Mouse (Mus musculus) T-helper 17 cell (primary cell): ENCODE measurements around the gene Spsb3.

ENCODE experiments used
- in situ Hi-C, 2 experiments: fragments of 300-600 bp; cut with MboI, MseI; formaldehyde crosslinking; loops; 1 replicate in 1 of 2; 2 replicates in 1 of 2; pipeline ENCODE4 v1.15.1; 2025; ENCODE audit warnings: high pct_unique_total_duplicates in 2 of 2

Spsb3 gene

GRCm38 (mm10) chr17:24867914-24868313 is 18.5 kb upstream of the Spsb3 start:
- in situ Hi-C loops = no loop called here

GRCm38 (mm10) chr17:24873695-24874404 is 12.6 kb upstream of the Spsb3 start:
- in situ Hi-C loops = no loop called here

GRCm38 (mm10) chr17:24874405-24874745 is 12.1 kb upstream of the Spsb3 start:
- in situ Hi-C loops = no loop called here

GRCm38 (mm10) chr17:24874989-24875388 is 11.5 kb upstream of the Spsb3 start:
- in situ Hi-C loops = no loop called here

GRCm38 (mm10) chr17:24877336-24878116 is 8.9 kb upstream of the Spsb3 start:
- in situ Hi-C loops = no loop called here

- in situ Hi-C loops = no loop called here
These were observed 8.4 kb upstream of the Spsb3 start for GRCm38 (mm10) chr17:24878117-24878397.

GRCm38 (mm10) chr17:24878531-24878930 is 7.9 kb upstream of the Spsb3 start:
- in situ Hi-C loops = no loop called here

GRCm38 (mm10) chr17:24881738-24882440 is 4.6 kb upstream of the Spsb3 start:
- in situ Hi-C loops = loop anchor here in 1 of 2 experiments (5.0 to 10.0 kb wide), 2 partner anchors 40 to 137 kb away; partner anchors contain the start of gene Hagh

- in situ Hi-C loops = loop anchor here in 1 of 2 experiments (5.0 to 10.0 kb wide), 2 partner anchors 42 to 140 kb away; partner anchors contain the start of gene Hagh
These were observed 2.1 kb upstream of the Spsb3 start for GRCm38 (mm10) chr17:24884391-24884790.

GRCm38 (mm10) chr17:24885356-24886133 is 898 bp upstream of the Spsb3 start:
- in situ Hi-C loops = loop anchor here (5.0 to 10.0 kb wide), 2 partner anchors 141 to 148 kb away; partner anchors contain the start of gene Msrb1 (in 1 of the 2)

GRCm38 (mm10) chr17:24886932-24887271 is 459 bp downstream of the Spsb3 start:
- in situ Hi-C loops = loop anchor here (5.0 to 10.0 kb wide), 2 partner anchors 142 to 150 kb away; partner anchors contain the start of gene Msrb1 (in 1 of the 2)

GRCm38 (mm10) chr17:24887291-24888080 is 1.0 kb downstream of the Spsb3 start:
- in situ Hi-C loops = loop anchor here (5.0 to 10.0 kb wide), 2 partner anchors 143 to 150 kb away; partner anchors contain the start of gene Msrb1 (in 1 of the 2)

- in situ Hi-C loops = loop anchor here (5.0 to 10.0 kb wide), 2 partner anchors 144 to 152 kb away; partner anchors contain the start of gene Msrb1 (in 1 of the 2)
These were observed 2.4 kb downstream of the Spsb3 start for GRCm38 (mm10) chr17:24888862-24889261.

- in situ Hi-C loops = no loop called here
These were observed 4.0 kb downstream of the Spsb3 start for GRCm38 (mm10) chr17:24890151-24891092.

- in situ Hi-C loops = no loop called here
These were observed 4.9 kb downstream of the Spsb3 start for GRCm38 (mm10) chr17:24891321-24891720.

- in situ Hi-C loops = no loop called here
These were observed 6.3 kb downstream of the Spsb3 start for GRCm38 (mm10) chr17:24892785-24893184.

- in situ Hi-C loops = no loop called here
These were observed 6.8 kb downstream of the Spsb3 start for GRCm38 (mm10) chr17:24893276-24893675.

- in situ Hi-C loops = no loop called here
These were observed 7.9 kb downstream of the Spsb3 start for GRCm38 (mm10) chr17:24894061-24894994.
